Mouse (Mus musculus) hindbrain, embryonic 14.5 days (tissue): Measurements from ENCODE around the gene Gfpt2. TPM values are rescaled to one million over a fixed set of nuclear protein-coding genes. Genes with fewer than 3 reads are reported as not detected.

Experiments
- ATAC-seq: fragments of 200-750 bp; cut with Nextera tagmentation; 2 replicates; pipeline ENCODE4 v1.8.0; 2017; ENCODE audit warnings: moderate number of reproducible peaks, mild to moderate bottlenecking, moderate TSS enrichment, moderate library complexity; ENCODE audit not compliant: low FRiP score
- DNase-seq: peaks from one replicate; pipeline ENCODE4 v3.0.0-alpha.2; 2015; ENCODE audit warnings: low spot score
- H3K27ac ChIP-seq: fragments of 300-500 bp; sonication (generic); 2 replicates; pipeline ENCODE4 v1.5.1; 2014; ENCODE audit warnings: mild to moderate bottlenecking, moderate library complexity
- H3K27me3 ChIP-seq: fragments of 300-500 bp; sonication (generic); 2 replicates; pipeline ENCODE4 v1.6.1; 2014; ENCODE audit warnings: mild to moderate bottlenecking, low read length, mixed read lengths; ENCODE audit not compliant: control insufficient read depth, insufficient read depth
- H3K36me3 ChIP-seq: fragments of 300-500 bp; sonication (generic); replicated peaks from 2 replicates; pipeline ENCODE4 v1.6.1; 2014; ENCODE audit not compliant: control insufficient read depth, insufficient read depth
- H3K4me1 ChIP-seq: fragments of 300-500 bp; sonication (generic); replicated peaks from 2 replicates; pipeline ENCODE4 v1.6.1; 2014; ENCODE audit warnings: antibody characterized with exemption, low read length, mixed read lengths; ENCODE audit not compliant: control insufficient read depth, insufficient read depth
- H3K4me2 ChIP-seq: fragments of 300-500 bp; sonication (generic); replicated peaks from 2 replicates; pipeline ENCODE4 v1.6.1; 2014; ENCODE audit warnings: mild to moderate bottlenecking, moderate library complexity
- H3K4me3 ChIP-seq: fragments of 300-500 bp; sonication (generic); replicated peaks from 2 replicates; pipeline ENCODE4 v1.5.1; 2014; ENCODE audit warnings: mild to moderate bottlenecking, low read length
- H3K9ac ChIP-seq: fragments of 300-500 bp; sonication (generic); 2 replicates; pipeline ENCODE4 v1.6.1; 2014
- H3K9me3 ChIP-seq: fragments of 300-500 bp; sonication (generic); 2 replicates; pipeline ENCODE4 v1.6.1; 2016; ENCODE audit warnings: low read length; ENCODE audit not compliant: control insufficient read depth
- WGBS: fragments of 180-500 bp; shearing (Covaris S2); extraction: QIAGEN DNeasy Blood & Tissue Kit; methylation state at CpG from one replicate; pipeline ENCODE4 v1.1.7; 2014; 5-methylcytosine and 5-hydroxymethylcytosine counted together
- polyA plus RNA-seq: library from polyadenylated mRNA; unstranded; fragments of >200 nt; fragmentation: Nextera tagmentation; extraction: Ambion mirVana; gene quantifications from 2 replicates; pipeline ENCODE4 v1.2.1, GENCODE M21; 2014

Gene Gfpt2
- polyA plus RNA-seq, 1 experiment from 2014 or later = 4.9 TPM

GRCm38 (mm10) chr11:49829176-49829745 is 35.3 kb downstream of the Gfpt2 start:
- ATAC-seq = no peak
- H3K9me3 ChIP-seq = no peaks in the 10 kb centered on the region

GRCm38 (mm10) chr11:49831980-49832379 is 38.0 kb downstream of the Gfpt2 start:
- Histone ChIP-seq H3K4me1 (no peaks in the 10 kb centered on the region), H3K27ac (no peak overlapping the region), H3K9me3 (no peaks in the 10 kb centered on the region), H3K27me3 (no peaks in the 10 kb centered on the region), H3K36me3 (peaks cover 16% of the 10 kb centered on the region), H3K9ac (no peak overlapping the region), H3K4me2 (no peak overlapping the region), H3K4me3 (no peak overlapping the region)
- 82% methylated on average over 12 of the region's 12 CpGs for WGBS
- DNase-seq (no peak), ATAC-seq (no peak)

More at GRCm38 (mm10) chr11:49829176-49829745, 35.3 kb downstream of the Gfpt2 start:
- Histone ChIP-seq H3K4me3 (no peak overlapping the region), H3K9ac (no peak overlapping the region), H3K36me3 (peaks cover 25% of the 10 kb centered on the region), H3K4me2 (no peak overlapping the region), H3K4me1 (no peaks in the 10 kb centered on the region), H3K27ac (no peak overlapping the region), H3K27me3 (no peaks in the 10 kb centered on the region)
- WGBS = 84% methylated on average over 7 of the region's 7 CpGs
- DNase-seq = no peak

- peaks cover 16% of the 10 kb centered on the region for H3K36me3 ChIP-seq
- H3K4me3 ChIP-seq = no peak overlapping the region
- WGBS = 96% methylated on average over 5 of the region's 5 CpGs
- H3K9ac ChIP-seq = no peak overlapping the region
- no peaks in the 10 kb centered on the region for H3K9me3 ChIP-seq
- H3K27ac ChIP-seq = no peak overlapping the region
- no peaks in the 10 kb centered on the region for H3K4me1 ChIP-seq
- H3K27me3 ChIP-seq = no peaks in the 10 kb centered on the region
- DNase-seq (no peak), ATAC-seq (no peak)
- H3K4me2 ChIP-seq = no peak overlapping the region
Observed at GRCm38 (mm10) chr11:49832962-49833361, 39.0 kb downstream of the Gfpt2 start.

GRCm38 (mm10) chr11:49834248-49834647 is 40.3 kb downstream of the Gfpt2 start:
- H3K4me1 ChIP-seq = no peaks in the 10 kb centered on the region
- no peaks in the 10 kb centered on the region for H3K27me3 ChIP-seq
- peaks cover 16% of the 10 kb centered on the region for H3K36me3 ChIP-seq
- ATAC-seq = no peak
- H3K4me3 ChIP-seq = no peak overlapping the region
- no peak overlapping the region for H3K4me2 ChIP-seq
- no peaks in the 10 kb centered on the region for H3K9me3 ChIP-seq
- H3K27ac ChIP-seq = no peak overlapping the region
- 93% methylated on average over 6 of the region's 6 CpGs for WGBS
- no peak overlapping the region for H3K9ac ChIP-seq
- DNase-seq = no peak

GRCm38 (mm10) chr11:49835257-49835956 is 41.4 kb downstream of the Gfpt2 start:
- 94% methylated on average over 11 of the region's 11 CpGs for WGBS
- H3K27me3 ChIP-seq = no peaks in the 10 kb centered on the region
- no peak overlapping the region for H3K27ac ChIP-seq

GRCm38 (mm10) chr11:49837717-49838407 is 43.9 kb downstream of the Gfpt2 start:
- no peak for DNase-seq
- H3K27ac ChIP-seq = no peak overlapping the region
- no peak for ATAC-seq
- H3K4me1 ChIP-seq = no peaks in the 10 kb centered on the region
- H3K9ac ChIP-seq = no peak overlapping the region
- no peaks in the 10 kb centered on the region for H3K9me3 ChIP-seq
- H3K4me2 ChIP-seq = no peak overlapping the region
- H3K27me3 ChIP-seq = no peaks in the 10 kb centered on the region
- H3K36me3 ChIP-seq = peaks cover 12% of the 10 kb centered on the region
- 42% methylated on average over 13 of the region's 13 CpGs for WGBS
- no peak overlapping the region for H3K4me3 ChIP-seq

More at GRCm38 (mm10) chr11:49835257-49835956, 41.4 kb downstream of the Gfpt2 start:
- peaks cover 16% of the 10 kb centered on the region for H3K36me3 ChIP-seq
- H3K4me3 ChIP-seq = no peak overlapping the region
- no peaks in the 10 kb centered on the region for H3K9me3 ChIP-seq
- H3K9ac ChIP-seq = no peak overlapping the region
- H3K4me2 ChIP-seq = no peak overlapping the region
- no peak for DNase-seq
- H3K4me1 ChIP-seq = no peaks in the 10 kb centered on the region
- no peak for ATAC-seq

GRCm38 (mm10) chr11:49840666-49841065 is 46.7 kb downstream of the Gfpt2 start:
- no peak overlapping the region for H3K9ac ChIP-seq
- no peak overlapping the region for H3K4me2 ChIP-seq
- H3K27ac ChIP-seq = no peak overlapping the region
- 91% methylated on average over 1 of the region's 1 CpGs for WGBS
- H3K4me1 ChIP-seq = no peaks in the 10 kb centered on the region
- no peaks in the 10 kb centered on the region for H3K36me3 ChIP-seq
- DNase-seq (no peak), ATAC-seq (no peak)
- no peaks in the 10 kb centered on the region for H3K9me3 ChIP-seq
- no peak overlapping the region for H3K4me3 ChIP-seq
- no peaks in the 10 kb centered on the region for H3K27me3 ChIP-seq

GRCm38 (mm10) chr11:49841886-49842285 is 47.9 kb downstream of the Gfpt2 start:
- Histone ChIP-seq H3K4me3 (no peak overlapping the region), H3K27ac (no peak overlapping the region), H3K9me3 (no peaks in the 10 kb centered on the region), H3K36me3 (no peaks in the 10 kb centered on the region), H3K27me3 (no peaks in the 10 kb centered on the region), H3K9ac (no peak overlapping the region), H3K4me1 (no peaks in the 10 kb centered on the region), H3K4me2 (no peak overlapping the region)
- WGBS = 95% methylated on average over 1 of the region's 1 CpGs
- ATAC-seq = no peak
- no peak for DNase-seq

GRCm38 (mm10) chr11:49842718-49843117 is 48.7 kb downstream of the Gfpt2 start:
- H3K4me1 ChIP-seq = peaks cover 4% of the 10 kb centered on the region
- no peak overlapping the region for H3K9ac ChIP-seq
- H3K36me3 ChIP-seq = no peaks in the 10 kb centered on the region
- H3K4me3 ChIP-seq = no peak overlapping the region
- H3K9me3 ChIP-seq = no peaks in the 10 kb centered on the region
- H3K27ac ChIP-seq = no peak overlapping the region
- H3K4me2 ChIP-seq = no peak overlapping the region
- no peaks in the 10 kb centered on the region for H3K27me3 ChIP-seq
- WGBS = 49% methylated on average over 3 of the region's 3 CpGs
- DNase-seq (no peak), ATAC-seq (no peak)
